Mouse (Mus musculus): ENCODE measurements at regions not wholly inside any gene's neighbourhood (a gene's known extent, or its start where the extent isn't known, plus 50 kb on each side); places are given as distances from the start of the nearest gene placed in this dataset.

- DNase-seq = peak; percentile 66
Observed at GRCm38 (mm10) chr13:113484159-113484762, 134.1 kb downstream of the Snx18 start.

- peak; percentile 86 for DNase-seq
Observed at GRCm38 (mm10) chr13:113482911-113483310, 135.5 kb downstream of the Snx18 start.

GRCm38 (mm10) chr13:113477901-113478510 lies 140.4 kb downstream of the Snx18 start:
- DNase-seq = no peak

GRCm38 (mm10) chr13:113470822-113471557 lies 147.4 kb downstream of the Snx18 start:
- no peak for DNase-seq

GRCm38 (mm10) chr13:113464190-113465064 lies 153.9 kb downstream of the Snx18 start:
- peak; percentile 79 for DNase-seq

- DNase-seq = peak; percentile 72
Observed at GRCm38 (mm10) chr13:113463420-113463819, 154.9 kb downstream of the Snx18 start.

- no peak for DNase-seq
Observed at GRCm38 (mm10) chr13:113454490-113455295, 161.7 kb downstream of the BC067074 start.

- peak; percentile 28 for DNase-seq
Observed at GRCm38 (mm10) chr13:113448378-113448777, 155.4 kb downstream of the BC067074 start.

- peak; percentile 31 for DNase-seq
Observed at GRCm38 (mm10) chr13:113446226-113446625, 153.3 kb downstream of the BC067074 start.

GRCm38 (mm10) chr13:113444481-113444880 lies 151.5 kb downstream of the BC067074 start:
- peak; percentile 15 for DNase-seq

- DNase-seq = peak; percentile 93
Observed at GRCm38 (mm10) chr13:113443078-113443477, 150.1 kb downstream of the BC067074 start.

GRCm38 (mm10) chr13:113442169-113442568 lies 149.2 kb downstream of the BC067074 start:
- peak; percentile 88 for DNase-seq

GRCm38 (mm10) chr13:113440137-113440536 lies 147.2 kb downstream of the BC067074 start:
- peak; percentile 11 for DNase-seq

GRCm38 (mm10) chr13:113439516-113439915 lies 146.6 kb downstream of the BC067074 start:
- peak; percentile 61 for DNase-seq

GRCm38 (mm10) chr13:113438872-113439271 lies 145.9 kb downstream of the BC067074 start:
- DNase-seq = peak; percentile 94

GRCm38 (mm10) chr13:113436288-113436687 lies 143.3 kb downstream of the BC067074 start:
- DNase-seq = peak; percentile 64

GRCm38 (mm10) chr13:113435117-113435516 lies 142.2 kb downstream of the BC067074 start:
- DNase-seq = no peak

GRCm38 (mm10) chr13:113433456-113433855 lies 140.5 kb downstream of the BC067074 start:
- peak; percentile 90 for DNase-seq

GRCm38 (mm10) chr13:113429615-113430014 lies 136.7 kb downstream of the BC067074 start:
- peak; percentile 51 for DNase-seq

All from heart, adult 11 months (tissue).